Mouse (Mus musculus) thymus, postnatal 10 days (tissue): ENCODE results near the gene Kcnj1.

ENCODE experiments used
- DNase-seq, 2 experiments: peaks; one replicate each; pipeline ENCODE4 v3.0.0; 2021; ENCODE audit warnings: low spot score in 2 of 2

Kcnj1 gene

DNA sequence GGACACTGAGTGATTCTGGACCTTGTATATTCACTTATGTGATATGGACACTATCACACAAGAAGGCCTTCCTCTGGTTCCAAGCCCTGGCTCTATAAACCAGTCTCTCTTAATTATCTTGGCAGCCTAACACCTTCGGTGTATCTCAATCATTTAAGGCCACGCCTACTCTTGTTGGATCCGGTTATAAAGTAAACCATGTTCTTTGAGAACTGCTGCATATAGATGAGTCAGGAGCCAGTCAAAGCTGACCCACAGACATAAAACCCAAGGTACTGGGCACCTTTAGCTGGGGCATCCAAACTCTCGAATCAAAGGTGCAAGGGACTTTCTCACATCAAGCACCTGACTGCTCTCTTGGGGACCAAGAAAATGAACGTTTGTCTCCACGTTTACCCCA is at the start of gene Kcnj1:
TSS of gene Kcnj1 (plus strand) at position 292 of the 400 bp plus-strand sequence.
- no peak for DNase-seq

GRCm38 (mm10) chr9:32323610-32324009 is 48.7 kb upstream of the Kcnj1 start:
- no peak for DNase-seq

DNA sequence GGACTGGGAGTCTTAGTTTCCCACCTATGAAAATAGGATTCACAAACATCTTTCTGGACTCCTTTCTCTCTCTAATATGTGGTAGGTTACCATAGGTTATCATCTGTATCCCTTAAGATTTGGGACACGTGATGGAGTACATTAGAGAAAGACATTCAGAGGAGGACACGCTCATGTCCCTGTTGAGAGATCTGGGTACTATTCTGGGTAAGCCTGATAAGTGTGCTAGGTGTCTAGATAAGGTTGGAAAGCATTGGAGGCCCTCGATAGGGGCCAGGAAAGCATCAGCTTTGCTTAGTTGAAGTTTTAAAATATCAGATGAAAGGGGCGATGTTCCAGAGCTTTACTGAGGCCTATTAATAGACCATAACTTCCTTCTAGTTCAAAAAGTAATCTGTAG is 43.5 kb upstream of the Kcnj1 start:
- no peak for DNase-seq

- DNase-seq, result no peak
These were observed 41.1 kb upstream of the Kcnj1 start for GRCm38 (mm10) chr9:32331162-32331561.

GRCm38 (mm10) chr9:32335389-32336150 is 36.7 kb upstream of the Kcnj1 start:
- no peak for DNase-seq

DNA sequence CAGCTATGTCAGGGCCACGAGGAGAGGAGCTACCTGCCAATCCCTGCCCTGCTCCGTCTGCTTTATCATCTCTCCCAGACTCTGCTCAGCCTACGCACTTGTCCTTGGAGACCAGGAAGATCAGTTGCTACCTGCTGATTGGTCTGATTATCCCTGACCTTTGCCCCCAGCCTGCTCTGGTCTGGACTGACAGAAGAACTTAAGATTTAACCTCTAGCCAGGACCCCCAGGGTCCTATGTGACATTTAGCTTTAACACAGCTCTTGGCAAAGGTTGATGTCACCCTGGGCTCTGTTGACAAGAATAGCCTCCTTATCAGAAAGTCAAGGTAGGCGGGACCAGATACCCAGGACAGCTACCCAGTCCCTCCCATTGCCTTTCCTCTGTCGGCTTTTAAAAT is 31.5 kb upstream of the Kcnj1 start:
- no peak for DNase-seq

GRCm38 (mm10) chr9:32342929-32343328 is 29.4 kb upstream of the Kcnj1 start:
- no peak for DNase-seq

GRCm38 (mm10) chr9:32344051-32344450 is 28.2 kb upstream of the Kcnj1 start, which contains the start of gene Kcnj5:
Kcnj5 (minus strand) TSS chr9:32344350.
- no peak for DNase-seq

DNA sequence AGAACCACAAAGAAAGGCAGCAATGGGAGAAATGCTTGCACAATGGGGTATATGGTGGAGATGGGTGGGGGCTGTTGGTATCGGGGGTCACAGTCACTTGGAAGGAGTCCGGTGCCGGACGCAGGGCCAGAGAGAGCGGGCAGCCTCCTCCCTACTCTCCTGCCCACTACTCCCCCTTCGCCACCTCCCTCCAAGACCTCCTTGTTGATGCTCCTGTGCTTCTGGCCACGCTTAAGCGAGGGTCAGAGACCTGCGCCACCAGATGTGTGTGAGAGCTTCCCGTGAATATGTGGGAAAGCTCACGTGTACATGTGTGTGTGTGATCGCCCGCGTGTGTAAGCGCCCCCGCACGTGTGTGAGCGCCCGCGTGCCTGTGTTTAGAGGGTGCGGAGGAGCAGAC is 27.8 kb upstream of the Kcnj1 start:
- DNase-seq, result no peak

GRCm38 (mm10) chr9:32348096-32348495 is 24.2 kb upstream of the Kcnj1 start:
- no peak for DNase-seq

- DNase-seq, result no peak
These were observed 22.9 kb upstream of the Kcnj1 start for GRCm38 (mm10) chr9:32349344-32349743.

DNA sequence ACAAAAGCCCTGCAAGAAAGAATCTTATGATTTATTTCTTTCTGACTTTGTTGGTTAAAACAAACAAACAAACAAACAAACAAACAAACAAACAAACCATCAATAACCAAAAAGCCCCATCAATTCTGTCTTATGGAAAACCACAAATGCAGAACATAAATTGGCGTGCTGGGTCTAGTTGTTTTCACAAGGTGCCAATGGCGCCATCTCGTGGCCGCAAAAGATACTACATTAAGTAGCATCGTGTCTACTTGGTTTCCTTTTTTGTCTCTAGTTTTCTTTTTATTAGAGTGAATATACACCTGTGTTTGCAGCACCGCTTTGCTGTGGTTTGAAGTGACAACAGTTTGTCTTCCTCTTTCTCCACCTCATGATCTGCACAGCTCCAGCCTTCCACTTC is 22.0 kb upstream of the Kcnj1 start:
- peak; percentile 12 to 61 for DNase-seq

DNA sequence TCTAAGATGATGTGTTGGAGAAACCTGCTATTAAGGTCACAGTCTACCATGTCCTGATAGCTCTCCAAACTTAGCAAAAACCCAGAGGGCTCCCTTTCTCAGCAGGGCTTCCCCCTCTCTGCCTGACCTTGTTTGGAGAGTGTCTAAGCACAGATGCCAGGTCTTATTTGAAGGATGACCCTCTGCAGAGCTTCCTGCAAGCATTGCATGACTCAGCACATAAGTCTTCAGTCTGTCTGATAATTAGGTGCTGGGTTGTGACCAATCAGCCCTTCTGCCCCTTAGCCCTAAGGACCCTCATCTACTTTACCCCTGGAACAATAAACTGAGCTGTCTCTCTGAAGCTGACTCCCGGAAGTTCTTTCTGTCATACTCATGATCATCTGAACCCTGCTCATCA is 11.5 kb upstream of the Kcnj1 start:
- DNase-seq, result no peak

DNA sequence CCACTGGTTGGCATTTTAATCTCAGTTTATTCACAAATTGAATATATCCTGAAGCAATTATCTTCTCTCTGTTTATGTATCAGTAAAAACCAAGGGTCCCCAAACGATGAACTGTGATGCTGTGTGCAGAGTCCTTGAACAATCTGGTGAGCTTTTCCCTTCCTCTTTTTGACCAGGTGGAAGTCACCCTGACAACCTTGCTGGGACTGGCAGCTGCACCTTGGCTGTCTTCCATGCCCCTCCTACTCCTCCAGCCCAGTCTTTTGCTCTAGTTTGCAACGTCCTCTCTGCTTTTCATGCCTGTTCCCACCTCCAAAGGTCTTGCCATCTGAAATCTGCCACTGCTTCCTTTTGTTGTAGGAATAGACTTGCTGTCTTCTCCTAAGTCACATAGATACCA is 3.5 kb upstream of the Kcnj1 start:
- no peak for DNase-seq

GRCm38 (mm10) chr9:32369388-32369787 is 2.9 kb upstream of the Kcnj1 start:
- no peak for DNase-seq

DNA sequence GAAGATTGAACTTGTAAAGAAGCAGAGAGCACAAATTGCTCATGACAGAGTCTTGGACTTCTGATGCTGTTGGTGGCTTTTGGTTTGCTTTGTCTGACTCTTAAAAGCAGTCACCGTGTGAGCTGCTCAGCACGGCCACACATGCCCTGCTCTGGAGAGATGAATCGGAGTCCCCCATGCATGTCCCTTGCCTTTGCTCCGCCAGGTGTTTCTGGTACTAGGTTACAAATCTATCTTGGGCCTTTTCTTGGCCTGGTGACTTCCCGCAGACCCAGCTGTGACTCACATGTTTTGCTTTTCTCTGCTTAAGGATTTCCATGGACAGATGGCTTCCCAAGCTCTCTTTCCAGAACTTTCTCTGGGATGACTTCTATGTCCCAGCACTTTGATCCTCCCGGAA is 1.4 kb downstream of the Kcnj1 start:
- no peak for DNase-seq

DNA sequence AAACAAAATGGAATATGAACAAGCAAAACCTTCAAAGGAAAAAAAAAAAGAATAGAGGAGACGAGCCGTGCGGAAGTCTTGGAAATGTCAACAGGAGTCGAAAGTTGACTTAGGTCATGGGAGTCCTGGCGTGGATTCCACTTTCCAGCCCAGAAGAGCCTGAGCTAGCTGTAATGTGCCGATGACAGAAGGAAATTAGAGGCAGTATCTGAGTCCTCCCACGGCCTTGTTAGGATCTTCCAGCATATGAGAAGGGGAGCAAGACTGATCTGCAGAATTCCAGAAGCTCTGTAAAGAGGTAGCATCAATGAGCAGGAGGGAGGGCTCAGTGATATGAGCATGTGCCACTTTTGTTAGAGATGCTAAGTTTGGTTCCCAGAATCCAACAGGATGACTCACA is 3.7 kb downstream of the Kcnj1 start:
- no peak for DNase-seq

DNA sequence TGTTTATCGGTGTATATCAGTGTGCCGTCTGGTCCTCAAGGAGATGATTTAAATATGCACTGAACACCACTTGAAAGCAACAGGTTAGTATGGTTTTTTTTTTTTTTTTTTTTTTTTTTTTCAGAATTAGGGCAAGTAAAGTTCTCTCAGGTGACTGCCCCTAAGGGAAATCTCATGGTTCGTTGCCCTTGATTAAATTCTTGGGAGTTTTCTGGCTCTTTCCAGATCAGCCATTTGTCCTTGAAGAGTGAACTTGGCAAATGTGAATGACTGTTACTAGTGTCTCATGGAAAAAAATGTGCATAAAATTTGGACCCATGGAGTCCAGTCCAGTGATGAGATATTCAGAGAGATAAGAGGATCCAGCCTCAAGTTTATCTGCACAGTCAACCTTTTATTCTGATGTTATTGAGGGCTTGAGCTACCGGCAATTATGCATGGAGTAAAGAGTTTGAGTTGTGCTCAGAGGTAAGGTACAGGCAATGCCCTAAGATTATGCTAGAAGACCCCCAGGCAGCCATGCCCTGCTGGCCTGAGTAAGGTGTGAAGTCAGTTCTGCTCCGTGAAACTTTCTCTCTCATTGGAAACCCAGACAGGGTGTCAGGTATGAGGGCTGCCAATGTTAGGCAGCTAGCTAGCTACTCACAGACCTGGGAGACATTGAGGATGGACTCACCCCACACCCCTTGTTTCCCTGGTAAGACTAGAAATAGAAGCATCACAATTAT is 4.7 kb downstream of the Kcnj1 start:
- no peak for DNase-seq

- no peak for DNase-seq
These were observed 12.6 kb downstream of the Kcnj1 start for GRCm38 (mm10) chr9:32384906-32385305.

DNA sequence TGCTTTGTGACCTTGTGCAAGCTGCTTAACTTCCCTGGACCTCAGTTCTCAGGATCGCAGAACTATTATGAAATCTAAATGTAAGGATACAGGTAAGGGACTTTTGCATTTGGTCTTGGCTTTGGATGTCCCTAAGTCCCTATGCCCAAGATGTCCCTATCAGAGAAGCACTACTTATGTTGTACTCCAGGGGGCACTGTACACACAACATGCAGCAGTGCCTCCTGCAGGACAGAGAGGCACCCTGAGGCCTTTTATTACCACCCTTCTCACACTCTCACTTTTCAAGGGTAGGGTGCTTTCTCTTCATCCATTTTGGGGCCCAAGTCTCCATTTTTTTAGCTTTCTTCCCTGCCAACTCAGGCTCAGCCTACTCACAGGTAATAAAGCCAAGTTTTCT is 15.8 kb downstream of the Kcnj1 start:
- DNase-seq, result peak; percentile 23 to 51

- DNase-seq, result no peak
These were observed 18.8 kb downstream of the Kcnj1 start for GRCm38 (mm10) chr9:32391092-32391491.

GRCm38 (mm10) chr9:32391701-32392100 is 19.4 kb downstream of the Kcnj1 start:
- DNase-seq, result no peak

- no peak for DNase-seq
These were observed 20.4 kb downstream of the Kcnj1 start for GRCm38 (mm10) chr9:32392716-32393115.
